Mouse (Mus musculus): Measurements from ENCODE around the gene Nup107.
"Not testable (repeated sequence)": the region's sequence is repeated elsewhere in the genome, so short reads cannot be mapped to it uniquely, and the experiment has no call there.

Gene Nup107

DNA sequence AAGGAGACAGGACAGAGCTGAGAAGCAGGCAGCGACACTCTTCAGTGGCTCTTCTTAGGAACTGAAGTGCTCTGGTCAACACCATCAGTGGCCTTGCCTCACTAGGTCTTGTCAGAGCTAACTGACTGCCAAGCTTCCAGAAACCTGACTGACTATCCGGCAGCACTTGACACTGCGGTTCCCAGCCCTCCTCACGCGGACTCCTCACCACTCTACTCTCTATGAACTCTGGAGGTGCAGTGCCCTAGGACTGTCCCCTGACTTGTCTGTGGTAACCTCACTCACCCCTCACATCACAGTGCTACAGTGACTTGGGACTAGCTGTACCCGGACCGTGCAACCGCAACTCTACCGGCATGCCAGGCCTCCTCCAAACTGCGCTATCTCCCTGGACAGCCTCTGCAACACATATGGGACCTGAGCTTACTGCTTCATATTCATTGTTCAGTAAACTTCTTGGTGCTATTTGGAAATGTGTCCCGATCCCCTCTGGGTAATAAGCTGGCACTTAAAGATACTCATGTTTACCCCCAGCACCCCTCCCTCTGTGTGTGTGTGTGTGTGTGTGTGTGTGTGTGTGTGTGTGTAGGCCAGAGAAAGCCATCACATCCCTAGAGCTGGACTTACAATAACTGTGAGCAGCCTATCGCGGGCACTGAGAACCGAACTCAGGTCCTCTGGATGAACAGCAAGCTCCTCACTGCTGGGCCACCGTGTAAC lies 53.4 kb downstream of the Nup107 start:
- DNase-seq (ENCODE audit: low read depth in 2 of 2, low spot score in 2 of 2): no peak

DNA sequence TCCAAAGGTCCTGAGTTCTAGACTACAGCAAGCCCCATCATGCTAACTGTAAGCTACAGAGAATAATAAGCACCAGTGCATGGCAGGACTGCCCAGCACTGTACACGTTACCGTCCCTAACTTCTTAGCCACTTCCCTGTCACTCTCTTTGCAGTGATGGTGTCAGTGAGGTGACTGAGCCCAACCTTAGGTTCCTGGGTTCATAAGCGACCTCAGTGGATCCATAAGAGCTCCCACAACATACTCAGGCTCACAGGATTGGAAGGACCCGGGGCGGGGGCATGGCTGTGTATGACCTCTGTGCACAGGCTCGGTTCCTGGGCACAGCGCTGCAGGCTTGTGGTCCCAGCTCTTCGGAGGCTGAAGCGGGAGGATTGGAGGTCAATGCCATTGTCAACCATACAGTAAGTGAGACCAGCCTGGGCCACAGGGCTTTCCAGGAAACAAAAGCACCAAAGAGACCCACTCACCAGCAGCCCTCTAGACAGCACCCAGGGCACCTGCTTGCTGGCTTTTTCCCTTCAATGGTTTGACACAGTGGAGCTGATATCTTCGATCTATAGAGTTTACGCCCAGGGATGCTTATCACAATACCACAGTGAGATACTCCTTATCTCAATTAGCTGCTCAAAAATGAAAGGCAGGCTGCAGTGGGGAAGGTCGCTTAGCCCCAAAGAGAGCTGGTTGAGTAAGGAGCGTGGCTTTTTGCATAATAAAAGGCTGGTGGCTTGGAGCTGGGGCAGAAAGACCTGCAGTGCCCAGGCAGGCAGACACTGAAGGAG lies 54.2 kb downstream of the Nup107 start:
- DNase-seq (ENCODE audit: low read depth in 2 of 2, low spot score in 2 of 2): no peak

DNA sequence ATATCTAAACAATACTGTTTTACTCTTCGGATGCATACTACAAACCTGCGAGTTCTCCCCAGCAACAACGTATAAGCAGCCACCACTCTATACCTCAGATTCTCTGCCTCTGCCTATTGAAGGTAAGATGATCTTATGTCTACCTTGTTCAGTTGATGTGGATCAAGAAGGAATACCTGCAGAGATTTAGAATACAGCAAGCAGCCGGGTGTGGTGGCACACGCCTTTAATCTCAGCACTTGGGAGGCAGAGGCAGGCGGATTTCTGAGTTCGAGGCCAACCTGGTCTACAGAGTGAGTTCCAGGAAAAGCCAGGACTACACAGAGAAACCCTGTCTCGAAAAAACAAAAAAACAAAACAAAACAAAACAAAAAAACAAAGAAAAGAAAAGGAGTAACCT lies 55.0 kb downstream of the Nup107 start:
- not testable (repeated sequence) for DNase-seq (ENCODE audit: low read depth in 2 of 2, low spot score in 2 of 2)

DNA sequence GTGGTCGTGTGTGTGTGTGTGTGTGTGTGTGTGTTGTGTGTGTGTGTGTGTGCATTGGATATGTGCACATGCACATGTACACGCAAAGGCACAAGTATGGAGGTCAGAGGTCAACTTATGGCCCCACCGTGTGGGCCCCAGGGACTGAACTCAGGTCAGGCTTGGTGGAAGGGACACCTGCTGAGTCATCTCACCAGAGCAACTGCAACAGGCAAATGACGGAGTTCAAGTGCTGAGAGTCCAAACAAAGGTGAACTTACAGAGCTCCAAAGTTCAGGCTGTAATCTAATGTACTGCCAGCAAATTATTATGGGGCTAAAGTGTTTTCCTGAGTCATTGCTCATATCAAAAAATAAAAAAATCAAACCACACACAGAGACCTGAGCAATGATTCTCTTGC lies 55.4 kb downstream of the Nup107 start:
- no peak for DNase-seq (ENCODE audit: low read depth in 2 of 2, low spot score in 2 of 2)

DNA sequence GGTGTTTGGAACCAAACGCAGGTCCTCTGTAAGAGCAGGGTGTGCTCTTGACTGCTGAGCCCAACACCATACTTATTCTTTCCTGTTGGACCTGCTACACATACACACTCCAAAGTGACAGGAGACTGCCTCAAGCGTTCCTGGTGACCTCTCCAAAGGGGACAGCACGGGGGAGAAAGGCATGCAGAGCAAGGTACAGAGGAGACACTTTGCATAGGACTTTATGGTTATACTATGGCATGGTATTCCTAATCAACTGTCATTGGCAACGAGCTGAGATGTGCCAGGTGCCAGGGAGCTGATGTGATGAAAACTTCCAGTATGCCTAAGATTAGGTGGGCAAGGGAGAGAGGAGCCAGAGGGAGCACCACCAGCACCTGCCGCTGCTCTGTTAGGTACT lies 55.9 kb downstream of the Nup107 start:
- DNase-seq (ENCODE audit: low read depth in 2 of 2, low spot score in 2 of 2): no peak

DNA sequence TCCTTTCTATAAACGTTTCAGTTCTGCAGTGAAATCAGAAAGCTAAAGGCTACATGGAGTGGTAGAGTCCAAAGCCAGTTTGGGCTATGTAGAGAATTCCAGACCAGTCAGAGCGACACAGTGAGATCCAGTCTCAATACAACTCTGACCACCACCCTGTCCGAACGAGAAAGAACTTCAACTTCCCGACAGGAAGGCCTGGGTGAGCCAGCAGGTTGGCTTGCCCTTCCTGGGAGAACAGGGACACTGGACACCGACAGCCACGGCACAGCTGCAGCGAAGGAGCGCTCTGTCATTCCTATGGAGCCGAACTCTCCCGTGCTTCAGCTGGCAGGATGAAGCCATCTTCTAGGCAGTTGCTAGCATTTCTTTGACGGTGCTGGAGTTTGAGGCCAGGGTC lies 57.1 kb downstream of the Nup107 start:
- not testable (repeated sequence) for DNase-seq (ENCODE audit: low read depth in 2 of 2, low spot score in 2 of 2)

DNA sequence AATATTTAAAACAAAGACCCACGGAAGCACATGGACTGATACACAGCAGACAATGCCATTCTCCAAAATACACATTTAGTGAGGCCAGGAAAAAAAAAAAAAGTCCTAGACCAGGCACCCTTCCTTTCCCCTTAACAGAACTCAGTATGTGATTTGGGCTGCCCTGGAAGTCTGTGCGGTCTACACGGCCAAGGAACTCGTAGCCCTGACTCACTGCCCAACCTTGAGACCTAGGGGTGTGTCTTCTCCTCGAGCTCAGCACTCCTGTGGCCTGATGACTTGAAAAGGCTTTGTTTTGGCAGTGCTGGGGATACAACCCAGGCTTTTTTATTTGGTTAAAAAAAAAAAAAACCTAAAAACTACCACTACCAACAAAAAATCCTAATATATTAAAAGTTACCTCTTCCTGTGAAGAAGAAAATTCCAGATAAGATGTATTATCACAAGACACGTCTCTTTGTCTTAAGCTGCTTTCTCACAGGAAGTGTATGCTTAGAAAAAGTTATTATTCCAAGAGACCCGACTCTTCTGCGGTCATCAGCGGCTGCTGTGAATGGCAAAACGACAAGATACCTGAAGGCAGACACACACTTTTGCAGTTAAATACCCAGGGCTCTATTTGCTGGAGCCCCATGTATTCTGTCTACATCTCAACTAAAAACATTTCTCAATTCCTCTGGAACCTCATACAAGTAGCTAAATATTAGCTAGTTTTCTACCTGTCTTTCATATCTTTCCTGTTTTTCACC lies 58.2 kb downstream of the Nup107 start:
- not testable (repeated sequence) for DNase-seq (ENCODE audit: low read depth in 2 of 2, low spot score in 2 of 2)

DNA sequence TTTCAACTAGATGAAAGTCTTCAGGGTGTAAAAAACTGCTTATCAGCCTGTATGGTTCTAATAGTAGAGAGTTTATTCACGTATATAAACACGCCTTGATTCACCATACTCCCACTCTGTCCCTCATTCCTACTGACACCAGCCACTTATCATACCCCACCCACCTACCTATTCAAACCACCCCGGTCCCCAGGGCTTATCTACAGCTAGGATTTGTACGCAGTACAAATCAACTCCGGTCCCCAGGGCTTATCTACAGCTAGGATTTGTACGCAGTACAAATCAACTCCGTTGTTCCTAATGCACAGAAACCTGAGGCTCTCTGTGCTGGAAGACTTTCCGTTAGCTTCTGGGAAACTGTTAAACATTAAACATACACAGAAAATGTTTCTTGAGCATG lies 58.9 kb downstream of the Nup107 start:
- DNase-seq (ENCODE audit: low read depth in 2 of 2, low spot score in 2 of 2): not testable (repeated sequence)

DNA sequence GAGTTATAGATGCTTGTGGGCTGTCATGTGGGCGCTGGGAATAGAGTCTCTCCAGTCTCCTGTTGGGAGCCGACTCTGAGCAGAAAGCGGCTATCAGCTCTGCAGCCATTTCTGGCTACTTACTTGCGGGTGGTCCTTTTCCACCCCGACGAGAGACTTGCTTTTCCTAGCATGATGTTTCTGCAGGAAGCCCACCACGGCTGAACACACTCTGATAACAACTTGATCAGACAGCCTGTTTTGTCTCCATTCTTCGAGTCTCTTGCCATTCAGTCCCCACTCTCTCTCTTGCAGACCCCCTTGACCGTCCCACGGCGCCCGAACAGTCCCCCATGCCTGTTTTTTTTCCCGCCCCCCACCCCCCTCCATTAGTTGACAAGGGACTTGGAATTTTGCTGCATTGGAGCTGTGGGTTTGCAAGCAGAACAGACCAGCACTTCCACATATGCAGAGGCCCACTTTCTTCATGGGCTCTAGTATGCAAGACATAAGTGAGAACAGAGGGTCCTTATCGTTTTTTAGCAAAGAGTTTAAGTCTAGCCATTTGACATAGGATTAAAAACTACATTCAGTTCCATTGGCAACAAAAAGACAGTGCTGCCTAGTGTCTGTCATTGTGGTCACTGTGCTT lies 59.4 kb downstream of the Nup107 start:
- no peak for DNase-seq (ENCODE audit: low read depth in 2 of 2, low spot score in 2 of 2)

DNA sequence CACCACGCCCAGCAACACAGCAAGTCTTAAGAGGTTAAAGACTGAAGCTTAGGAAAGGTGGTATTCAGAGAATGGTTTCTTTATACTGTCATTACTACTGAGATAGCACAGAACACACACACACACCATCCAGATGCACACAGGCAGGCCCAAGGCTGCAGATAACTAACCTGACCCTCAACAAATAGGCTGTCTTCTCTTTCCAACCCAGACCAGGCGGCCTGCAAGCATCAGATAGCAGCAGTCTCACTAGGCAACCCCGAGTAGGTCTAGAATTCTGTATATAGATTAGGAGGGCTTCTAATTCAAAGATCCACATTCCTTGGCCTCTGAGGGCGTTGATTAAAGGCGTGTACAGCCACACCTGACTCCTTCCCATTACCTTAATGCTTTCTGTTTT lies 60.3 kb downstream of the Nup107 start:
- no peak for DNase-seq (ENCODE audit: low read depth in 2 of 2, low spot score in 2 of 2)

DNA sequence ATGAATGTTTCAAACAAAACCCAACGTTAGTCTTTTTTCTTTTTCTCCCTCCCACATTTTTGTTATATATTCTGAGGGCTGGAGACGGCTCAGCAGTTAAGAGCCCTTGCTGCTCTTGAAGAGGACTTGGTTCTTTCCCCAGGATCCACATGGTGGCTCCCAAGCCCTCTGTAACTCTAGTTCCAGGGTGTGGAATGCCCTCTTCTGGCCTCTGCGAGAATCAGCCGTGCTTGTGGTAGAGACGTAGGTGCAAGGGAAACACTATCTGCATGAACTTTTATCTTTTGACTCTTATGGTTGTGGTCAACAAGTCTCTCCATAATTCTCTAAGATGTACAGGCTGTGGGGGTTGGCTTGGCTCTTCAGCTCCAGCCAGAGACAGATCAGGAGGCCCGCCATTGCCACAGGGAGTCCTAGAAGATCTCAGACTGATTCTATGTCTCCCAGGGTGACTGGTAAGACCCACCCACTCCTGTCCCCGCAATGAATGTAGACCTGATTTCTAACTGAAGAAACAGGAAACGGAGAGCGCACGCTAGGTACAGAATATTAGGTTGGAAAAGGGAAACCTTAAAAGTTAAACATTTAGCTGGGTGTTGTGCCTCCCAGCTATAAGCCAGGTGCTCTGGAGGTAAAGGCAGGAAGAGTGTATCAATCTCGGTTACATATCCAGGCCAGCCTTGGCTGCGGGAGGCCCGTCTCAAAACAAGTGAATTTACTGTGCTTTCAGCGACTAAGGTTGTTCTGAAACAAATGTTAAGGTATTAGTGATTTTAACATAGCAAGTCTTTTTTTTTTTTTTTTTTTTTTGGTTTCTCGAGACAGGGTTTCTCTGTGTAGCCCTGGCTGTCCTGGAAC lies 61.0 kb downstream of the Nup107 start:
- peak; percentile 36 to 57 for DNase-seq (ENCODE audit: low read depth in 2 of 2, low spot score in 2 of 2)

DNA sequence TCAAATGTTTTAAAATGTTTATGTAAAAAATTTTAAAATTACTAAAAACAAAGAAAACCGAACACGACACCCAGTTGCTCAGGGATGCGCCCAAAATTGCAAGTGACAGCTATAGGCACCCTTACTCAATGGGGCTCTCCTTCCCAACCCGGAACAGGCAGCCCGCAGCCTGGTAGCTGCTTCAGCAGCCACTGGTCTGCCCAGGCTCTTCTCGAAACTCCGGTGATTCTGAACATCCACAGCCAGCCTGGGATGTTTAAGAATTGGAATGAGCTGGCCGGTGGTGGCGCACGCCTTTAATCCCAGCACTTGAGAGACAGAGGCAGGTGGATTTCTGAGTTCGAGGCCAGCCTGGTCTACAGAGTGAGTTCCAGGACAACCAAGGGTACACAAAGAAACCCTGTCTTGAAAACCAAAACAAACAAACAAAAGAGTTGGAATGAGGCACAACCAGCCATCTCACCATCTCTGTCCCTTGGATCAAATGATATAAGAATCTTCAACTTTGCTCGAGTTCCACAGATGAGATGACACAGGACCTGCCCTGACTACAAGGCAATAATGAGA lies 61.8 kb downstream of the Nup107 start:
- no peak for DNase-seq (ENCODE audit: low read depth in 2 of 2, low spot score in 2 of 2)

DNA sequence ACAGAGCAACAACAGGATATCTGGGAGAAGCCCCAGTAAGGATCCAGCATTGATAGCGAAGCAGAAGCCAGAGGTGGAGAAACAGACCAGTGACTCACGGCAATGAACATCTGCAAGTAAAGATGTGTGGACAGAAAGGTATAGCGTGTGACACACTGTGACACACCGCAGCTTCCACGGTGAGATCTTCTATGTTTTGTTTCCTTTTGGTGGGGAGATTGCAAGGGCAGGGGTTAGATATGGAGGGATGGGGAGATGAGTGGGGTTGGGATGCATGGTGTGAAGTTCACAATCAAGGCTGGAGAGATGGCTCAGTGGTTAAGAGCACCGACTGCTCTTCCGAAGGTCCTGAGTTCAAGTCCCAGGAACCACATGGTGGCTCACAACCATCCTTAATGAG lies 62.4 kb downstream of the Nup107 start:
- DNase-seq (ENCODE audit: low read depth in 2 of 2, low spot score in 2 of 2): no peak

DNA sequence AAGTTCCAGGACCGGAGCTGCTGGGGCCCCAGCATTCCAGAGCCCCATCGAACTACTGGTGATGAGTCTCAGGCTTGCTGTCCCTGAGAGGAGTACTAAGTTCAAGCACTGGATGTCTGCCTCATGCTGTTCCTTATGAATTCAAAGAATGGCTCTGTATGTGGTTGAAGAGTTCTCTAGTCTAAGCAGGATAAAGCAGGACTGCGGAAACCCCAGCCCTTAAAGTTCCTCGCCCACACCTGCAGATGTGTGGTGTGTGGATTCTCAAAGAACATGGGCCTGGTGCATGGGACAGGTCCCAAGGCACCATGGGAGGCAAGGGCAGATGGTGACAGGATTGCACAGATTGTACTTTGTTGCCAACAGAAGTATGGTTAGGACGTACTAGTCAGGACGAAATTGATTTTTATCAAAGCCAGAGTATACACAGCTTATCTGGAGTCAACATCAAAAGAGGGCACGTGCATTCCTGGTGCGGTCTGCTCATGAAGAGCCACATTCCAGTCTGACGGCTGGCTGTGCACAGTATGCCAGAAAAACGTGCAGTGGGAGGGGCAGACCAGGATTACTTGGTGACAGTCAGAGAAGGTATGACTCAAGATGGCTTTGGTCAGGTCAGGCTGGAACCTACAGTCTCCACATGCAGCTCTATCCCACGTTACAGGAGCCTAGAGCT lies 63.2 kb downstream of the Nup107 start:
- DNase-seq (ENCODE audit: low read depth in 2 of 2, low spot score in 2 of 2): no peak

DNA sequence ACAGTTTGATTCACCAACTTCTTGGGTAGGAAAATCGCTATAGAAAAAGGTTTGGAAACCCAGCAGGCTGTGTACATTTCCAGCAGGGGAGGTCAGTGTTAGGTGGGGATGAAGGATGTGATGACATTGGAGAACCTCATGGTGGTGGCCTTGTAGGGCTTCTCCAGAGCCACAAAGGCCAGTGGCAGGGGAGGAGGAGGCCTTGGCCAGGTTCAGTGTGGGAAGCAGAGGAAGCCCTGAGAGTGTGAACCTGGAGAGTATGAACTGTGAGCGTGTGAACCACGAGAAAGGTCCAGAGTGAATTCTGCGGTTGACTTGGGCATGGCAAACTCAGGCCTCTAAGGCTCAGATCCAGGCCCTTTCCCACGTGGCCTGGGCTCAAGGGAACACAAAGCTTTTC lies 63.9 kb downstream of the Nup107 start:
- no peak for DNase-seq (ENCODE audit: low read depth in 2 of 2, low spot score in 2 of 2)

DNA sequence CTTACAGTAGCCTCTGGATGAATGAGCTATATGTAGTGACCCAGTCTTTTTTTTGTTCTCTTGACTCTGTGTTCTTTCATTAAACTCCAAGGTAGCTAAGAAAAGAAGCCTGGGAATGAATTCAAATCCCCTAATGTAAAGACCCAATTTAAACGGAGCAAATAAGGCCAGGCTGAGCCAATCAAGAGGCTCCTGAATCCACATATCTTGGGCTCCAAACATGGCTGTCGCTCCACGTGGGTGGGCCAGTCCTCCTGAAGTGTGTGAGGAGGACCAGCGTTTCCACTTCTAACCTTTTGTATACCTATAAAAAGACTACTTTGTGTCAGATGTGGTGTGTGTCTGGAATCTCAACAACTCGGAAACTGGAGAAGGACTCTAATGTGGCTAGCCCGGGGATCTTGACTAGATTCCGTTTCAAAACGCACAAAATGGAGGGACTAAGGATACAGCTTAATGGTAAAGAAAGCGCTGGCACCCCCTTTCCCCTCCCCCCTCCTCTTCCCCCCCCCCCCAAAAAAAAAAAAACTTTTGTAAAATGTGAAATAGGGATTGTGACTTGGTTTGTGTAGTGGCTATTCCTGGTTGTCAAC lies 64.9 kb downstream of the Nup107 start:
- no peak for DNase-seq (ENCODE audit: low read depth in 2 of 2, low spot score in 2 of 2)

DNA sequence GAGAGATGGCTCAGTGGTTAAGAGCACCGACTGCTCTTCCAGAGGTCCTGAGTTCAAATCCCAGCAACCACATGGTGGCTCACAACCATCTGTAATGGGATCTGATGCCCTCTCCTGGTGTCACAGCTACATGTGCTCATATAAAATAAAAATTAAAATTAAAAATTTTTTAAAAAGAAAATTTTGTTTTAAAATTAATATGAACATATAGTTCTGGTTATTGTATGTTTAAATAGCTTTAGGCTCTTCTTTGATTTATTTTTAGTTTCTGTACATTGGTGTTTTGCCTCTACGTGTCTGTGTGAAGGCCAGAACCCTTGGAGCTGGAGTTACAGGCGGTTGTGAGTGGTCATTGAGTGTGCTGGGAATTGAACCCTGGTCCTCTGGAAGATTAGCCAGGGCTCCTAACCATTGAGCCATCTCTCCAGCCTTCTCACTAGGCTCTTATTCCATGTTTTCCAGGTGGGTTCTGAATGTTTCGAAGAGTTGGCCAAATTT lies 65.6 kb downstream of the Nup107 start:
- DNase-seq (ENCODE audit: low read depth in 2 of 2, low spot score in 2 of 2): no peak

DNA sequence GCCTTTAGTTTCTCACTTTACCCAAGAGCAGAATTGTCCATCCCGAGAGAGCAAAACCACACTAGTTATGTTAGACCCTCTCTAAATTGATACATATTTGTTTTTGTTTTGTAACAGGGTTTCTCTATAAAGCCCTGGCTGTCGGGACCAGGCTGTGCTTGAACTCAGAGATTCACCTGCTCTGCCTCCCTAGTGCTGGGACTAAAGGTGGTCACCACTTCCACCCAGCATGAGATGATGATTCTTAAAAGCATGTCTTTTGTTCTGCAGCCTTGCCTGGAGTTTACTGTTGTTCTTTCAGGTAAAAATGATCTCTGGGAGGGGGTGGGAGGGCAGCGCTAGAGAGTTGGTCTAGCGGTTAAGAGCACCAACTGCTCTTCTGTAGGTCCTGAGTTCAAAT lies 66.2 kb downstream of the Nup107 start:
- DNase-seq (ENCODE audit: low read depth in 2 of 2, low spot score in 2 of 2): no peak

DNA sequence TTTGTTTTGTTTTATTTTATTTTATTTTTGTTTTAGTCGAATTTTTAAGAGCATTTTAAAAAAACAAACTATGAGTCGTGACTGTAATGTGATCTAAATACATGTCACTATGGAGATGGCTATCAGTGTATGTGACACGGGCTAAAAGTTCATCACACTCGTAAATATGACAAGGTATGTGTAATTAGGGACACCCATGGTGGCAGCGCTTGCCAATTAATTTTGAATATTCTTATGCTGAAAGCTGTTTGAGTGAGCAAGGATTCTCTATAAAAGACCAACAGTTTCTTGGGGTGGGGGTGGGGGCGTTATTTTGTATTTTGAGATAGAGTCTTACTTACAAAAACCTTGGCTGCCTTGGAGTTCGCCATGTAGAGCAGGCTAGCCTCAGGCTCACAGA lies 66.8 kb downstream of the Nup107 start:
- DNase-seq (ENCODE audit: low read depth in 2 of 2, low spot score in 2 of 2): no peak

Data from CD8-positive naive resting alpha-beta T cell, adult 2 months (primary cell).